Mouse (Mus musculus): ENCODE data around the gene Tgm7.
"Not testable (repeated sequence)": the region's sequence is repeated elsewhere in the genome, so short reads cannot be mapped to it uniquely, and the experiment has no call there.

Tgm7 gene

GRCm38 (mm10) chr2:121109695-121110094 is at the start of gene Tgm7:
Gene Tgm7, minus strand, starts transcription at chr2:121109795.
- DNase-seq, result no peak

- no peak for DNase-seq
Measured at GRCm38 (mm10) chr2:121153100-121153499, 43.5 kb upstream of the Tgm7 start.

- DNase-seq, result no peak
Measured at GRCm38 (mm10) chr2:121149679-121150078, 40.1 kb upstream of the Tgm7 start.

- DNase-seq, result peak; percentile 21
Measured at GRCm38 (mm10) chr2:121142415-121142814, 32.8 kb upstream of the Tgm7 start.

- peak; percentile 46 for DNase-seq
Measured at GRCm38 (mm10) chr2:121141216-121142035, 31.8 kb upstream of the Tgm7 start.

- DNase-seq, result peak; percentile 94
Measured at GRCm38 (mm10) chr2:121140018-121140882, 30.7 kb upstream of the Tgm7 start, which contains the start of the genes Adal and Lcmt2. Gene Adal, plus strand, starts transcription at chr2:121140428. Gene Lcmt2, minus strand, starts transcription at chr2:121140653.

- DNase-seq, result peak; percentile 74
Measured at GRCm38 (mm10) chr2:121139266-121140017, 29.8 kb upstream of the Tgm7 start.

GRCm38 (mm10) chr2:121137371-121137770 is 27.8 kb upstream of the Tgm7 start:
- no peak for DNase-seq

GRCm38 (mm10) chr2:121132822-121133221 is 23.2 kb upstream of the Tgm7 start:
- DNase-seq, result no peak

GRCm38 (mm10) chr2:121128865-121129620 is 19.4 kb upstream of the Tgm7 start:
- no peak for DNase-seq

GRCm38 (mm10) chr2:121127536-121127935 is 17.9 kb upstream of the Tgm7 start:
- DNase-seq, result no peak

- not testable (repeated sequence) for DNase-seq
Measured at GRCm38 (mm10) chr2:121126302-121126701, 16.7 kb upstream of the Tgm7 start.

GRCm38 (mm10) chr2:121119260-121119659 is 9.7 kb upstream of the Tgm7 start:
- DNase-seq, result no peak

- no peak for DNase-seq
Measured at GRCm38 (mm10) chr2:121115418-121115817, 5.8 kb upstream of the Tgm7 start.

- DNase-seq, result no peak
Measured at GRCm38 (mm10) chr2:121105940-121106339, 3.7 kb downstream of the Tgm7 start.

GRCm38 (mm10) chr2:121102051-121102450 is 7.5 kb downstream of the Tgm7 start:
- DNase-seq, result peak; percentile 86

GRCm38 (mm10) chr2:121089751-121090150 is 19.8 kb downstream of the Tgm7 start:
- DNase-seq, result no peak

GRCm38 (mm10) chr2:121088507-121088906 is 21.1 kb downstream of the Tgm7 start:
- no peak for DNase-seq

GRCm38 (mm10) chr2:121085480-121086185 is 24.0 kb downstream of the Tgm7 start, which contains the start of gene Tgm5:
Gene Tgm5, minus strand, starts transcription at chr2:121085841.
- peak; percentile 66 for DNase-seq

GRCm38 (mm10) chr2:121082626-121083025 is 27.0 kb downstream of the Tgm7 start:
- no peak for DNase-seq

GRCm38 (mm10) chr2:121074747-121075146 is 34.8 kb downstream of the Tgm7 start:
- DNase-seq, result no peak

Measured in cerebellum, adult 9-10 months (tissue).